Mouse (Mus musculus) hindbrain, embryonic 16.5 days (tissue): ENCODE results near the gene Gm45062. TPM values are rescaled to one million over a fixed set of nuclear protein-coding genes. Genes with fewer than 3 reads are reported as not detected.

Experiments
- ATAC-seq: fragments of 200-750 bp; cut with Nextera tagmentation; 2 replicates; pipeline ENCODE4 v1.8.0; 2017; ENCODE audit warnings: moderate TSS enrichment, moderate library complexity
- H3K27ac ChIP-seq: fragments of 300-500 bp; sonication (generic); 2 replicates; pipeline ENCODE4 v1.5.1; 2014; ENCODE audit warnings: low read depth, mild to moderate bottlenecking, control low read depth, low read length, moderate library complexity
- H3K27me3 ChIP-seq: fragments of 300-500 bp; sonication (generic); replicated peaks from 2 replicates; pipeline ENCODE4 v1.6.1; 2014; ENCODE audit warnings: low read length; ENCODE audit not compliant: control insufficient read depth, insufficient read depth
- H3K36me3 ChIP-seq: fragments of 300-500 bp; sonication (generic); 2 replicates; pipeline ENCODE4 v1.6.1; 2014; ENCODE audit warnings: mild to moderate bottlenecking, low read length, moderate library complexity, mixed read lengths; ENCODE audit not compliant: control insufficient read depth, insufficient read depth
- H3K4me1 ChIP-seq: fragments of 300-500 bp; sonication (generic); 2 replicates; pipeline ENCODE4 v1.6.1; 2014; ENCODE audit warnings: low read depth, low read length; ENCODE audit not compliant: control insufficient read depth, insufficient read depth
- H3K4me2 ChIP-seq: fragments of 300-500 bp; sonication (generic); 2 replicates; pipeline ENCODE4 v1.6.1; 2014; ENCODE audit warnings: mild to moderate bottlenecking, low read length, control low read depth, moderate library complexity
- H3K4me3 ChIP-seq: fragments of 300-500 bp; sonication (generic); 2 replicates; pipeline ENCODE4 v1.5.1; 2014; ENCODE audit warnings: mild to moderate bottlenecking, low read length, control low read depth, moderate library complexity
- H3K9ac ChIP-seq: fragments of 300-500 bp; sonication (generic); 2 replicates; pipeline ENCODE4 v1.6.1; 2014; ENCODE audit warnings: low read depth, mild to moderate bottlenecking, control low read depth, low read length, moderate library complexity
- H3K9me3 ChIP-seq: fragments of 300-500 bp; sonication (generic); 2 replicates; pipeline ENCODE4 v1.6.1; 2014; ENCODE audit warnings: mild to moderate bottlenecking, low read length, moderate library complexity; ENCODE audit not compliant: control insufficient read depth
- WGBS: fragments of 180-500 bp; shearing (Covaris S2); extraction: QIAGEN DNeasy Blood & Tissue Kit; methylation state at CpG from one replicate; pipeline ENCODE4 v1.1.7; 2014; 5-methylcytosine and 5-hydroxymethylcytosine counted together
- polyA plus RNA-seq: library from polyadenylated mRNA; unstranded; fragments of >200 nt; fragmentation: Nextera tagmentation; extraction: Ambion mirVana; gene quantifications from 2 replicates; pipeline ENCODE4 v1.2.1, GENCODE M21; 2015

The Gm45062 gene
- polyA plus RNA-seq, 1 experiment from 2014 or later, result 11.1 TPM

DNA sequence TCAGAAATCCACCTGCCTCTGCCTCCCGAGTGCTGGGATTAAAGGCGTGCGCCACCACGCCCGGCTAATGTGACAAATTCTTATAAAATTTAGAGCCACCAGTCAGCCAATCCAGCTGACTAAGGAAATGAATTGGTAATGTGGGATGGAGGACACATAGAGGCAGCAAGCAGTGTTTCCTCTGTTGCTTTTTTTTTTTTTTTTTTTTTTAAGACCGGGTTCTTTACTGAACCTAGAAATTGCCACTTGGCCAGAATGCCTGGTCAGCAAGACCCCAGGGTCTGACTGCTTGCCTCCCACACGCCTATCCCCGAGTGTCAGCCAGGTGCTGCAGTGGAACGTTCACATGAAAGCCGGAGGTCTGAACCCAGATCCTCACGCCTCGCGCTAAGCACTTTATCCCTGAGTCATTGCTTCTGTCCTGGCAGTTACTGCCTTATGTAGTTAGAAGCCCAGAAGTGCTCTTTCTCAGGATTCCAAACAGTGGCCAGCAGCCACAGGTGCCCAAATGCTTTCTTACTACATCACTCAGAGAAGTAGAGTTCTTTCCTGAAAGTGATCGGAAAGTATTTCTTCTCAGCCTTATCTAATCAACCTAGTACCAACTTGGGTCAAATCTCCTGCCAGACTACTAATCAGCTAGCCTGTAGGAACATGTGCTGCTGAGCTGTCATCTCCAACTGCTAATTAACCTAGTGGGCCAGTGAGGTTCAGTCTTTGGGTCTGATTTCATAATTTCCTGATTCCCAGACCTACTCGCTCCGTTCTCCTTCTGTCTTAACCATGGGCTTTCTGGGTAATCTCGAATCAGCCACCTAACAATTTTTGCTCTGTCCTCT is 225.4 kb downstream of the Gm45062 start:
- Histone ChIP-seq H3K4me3 (no peak overlapping the region), H3K27me3 (no peaks in the 10 kb centered on the region), H3K36me3 (no peaks in the 10 kb centered on the region), H3K4me2 (no peak overlapping the region), H3K9ac (no peak overlapping the region), H3K9me3 (no peaks in the 10 kb centered on the region), H3K4me1 (no peaks in the 10 kb centered on the region), H3K27ac (no peak overlapping the region)
- 0 out of 2 replicates have a peak, but pooled peaks have one; percentile 30 for ATAC-seq
- WGBS, result 91% methylated on average over 17 of the region's 17 CpGs

GRCm38 (mm10) chr6:8485414-8486175 is 226.3 kb downstream of the Gm45062 start:
- no peak overlapping the region for H3K9ac ChIP-seq
- no peak overlapping the region for H3K27ac ChIP-seq
- no peaks in the 10 kb centered on the region for H3K27me3 ChIP-seq
- H3K9me3 ChIP-seq, result no peaks in the 10 kb centered on the region
- H3K4me1 ChIP-seq, result no peaks in the 10 kb centered on the region
- WGBS, result 87% methylated on average over 16 of the region's 16 CpGs
- H3K36me3 ChIP-seq, result no peaks in the 10 kb centered on the region
- no peak overlapping the region for H3K4me3 ChIP-seq
- ATAC-seq, result no peak
- no peak overlapping the region for H3K4me2 ChIP-seq

GRCm38 (mm10) chr6:8486391-8487043 is 227.3 kb downstream of the Gm45062 start:
- ATAC-seq, result 0 out of 2 replicates have a peak, but pooled peaks have one; percentile 24
- H3K36me3 ChIP-seq, result no peaks in the 10 kb centered on the region
- no peak overlapping the region for H3K4me2 ChIP-seq
- no peak overlapping the region for H3K27ac ChIP-seq
- no peaks in the 10 kb centered on the region for H3K4me1 ChIP-seq
- H3K27me3 ChIP-seq, result no peaks in the 10 kb centered on the region
- no peak overlapping the region for H3K9ac ChIP-seq
- 75% methylated on average over 17 of the region's 17 CpGs for WGBS
- H3K9me3 ChIP-seq, result no peaks in the 10 kb centered on the region
- H3K4me3 ChIP-seq, result no peak overlapping the region

DNA sequence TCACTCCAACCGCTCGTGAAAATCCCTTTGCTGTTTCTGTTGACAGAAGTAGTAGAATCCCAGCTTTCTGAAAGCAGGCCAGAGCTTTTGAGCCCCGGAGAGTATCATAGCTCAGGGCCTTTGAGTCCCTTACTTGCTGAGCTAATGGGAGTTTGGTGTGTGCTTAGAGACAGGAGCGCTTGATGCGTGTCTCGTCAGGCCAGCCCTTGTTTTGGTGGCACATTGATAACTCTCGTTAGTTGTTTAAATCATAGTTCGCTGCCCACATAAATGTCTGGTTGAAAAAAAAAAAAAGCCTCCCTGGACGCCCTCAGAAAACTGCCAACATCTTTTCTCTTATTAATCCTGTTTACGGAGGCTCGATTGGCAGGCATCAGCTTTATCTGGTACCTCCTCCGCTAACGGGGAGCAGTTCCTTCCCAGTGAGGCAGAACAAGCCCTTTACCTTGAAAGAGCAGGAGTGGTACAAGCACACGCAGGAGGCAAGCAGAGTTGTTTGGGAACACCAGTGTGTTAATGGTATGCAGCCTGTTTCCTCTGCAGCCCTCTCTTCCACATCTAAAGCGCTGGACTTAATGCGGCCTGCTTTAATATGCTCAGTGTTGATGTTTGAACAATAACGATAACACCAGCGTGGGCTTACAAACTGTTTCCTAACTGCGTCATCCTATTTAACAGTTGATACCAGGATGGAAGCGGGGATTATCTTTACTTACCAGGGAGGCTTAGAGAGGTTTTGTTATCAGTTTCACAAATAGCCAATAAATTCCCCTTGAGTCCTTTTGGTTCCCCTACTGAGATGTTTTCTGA is 228.0 kb downstream of the Gm45062 start:
- H3K4me2 ChIP-seq, result no peak overlapping the region
- 52% methylated on average over 20 of the region's 20 CpGs for WGBS
- H3K9ac ChIP-seq, result no peak overlapping the region
- ATAC-seq, result 0 out of 2 replicates have a peak, but pooled peaks have one; percentile 52
- no peak overlapping the region for H3K27ac ChIP-seq
- no peak overlapping the region for H3K4me3 ChIP-seq
- no peaks in the 10 kb centered on the region for H3K9me3 ChIP-seq
- H3K4me1 ChIP-seq, result no peaks in the 10 kb centered on the region
- no peaks in the 10 kb centered on the region for H3K27me3 ChIP-seq
- no peaks in the 10 kb centered on the region for H3K36me3 ChIP-seq

GRCm38 (mm10) chr6:8488249-8488648 is 229.0 kb downstream of the Gm45062 start:
- no peaks in the 10 kb centered on the region for H3K4me1 ChIP-seq
- H3K9me3 ChIP-seq, result no peaks in the 10 kb centered on the region
- no peaks in the 10 kb centered on the region for H3K36me3 ChIP-seq
- H3K4me3 ChIP-seq, result no peak overlapping the region
- ATAC-seq, result no peak
- 68% methylated on average over 5 of the region's 5 CpGs for WGBS
- H3K27ac ChIP-seq, result no peak overlapping the region
- no peak overlapping the region for H3K9ac ChIP-seq
- no peaks in the 10 kb centered on the region for H3K27me3 ChIP-seq
- no peak overlapping the region for H3K4me2 ChIP-seq

DNA sequence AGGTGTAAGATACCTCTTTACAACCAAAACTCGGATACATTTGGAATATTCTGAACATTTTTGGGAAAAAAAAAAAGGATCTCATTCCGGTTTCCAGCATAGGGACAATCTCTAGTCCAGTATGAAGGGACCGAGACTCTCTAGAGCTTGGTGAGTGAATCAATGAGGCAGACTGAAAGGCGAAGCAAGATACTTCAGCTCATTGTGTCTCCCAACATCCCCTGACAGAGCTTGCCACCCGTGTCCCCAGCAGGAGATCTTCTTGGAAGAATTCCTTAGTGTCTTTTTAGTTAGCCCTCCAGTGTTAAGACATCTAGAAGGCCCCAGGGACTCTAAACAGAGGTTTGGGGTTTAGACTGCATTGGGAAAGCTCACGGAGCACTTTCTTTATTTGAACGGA is 230.0 kb downstream of the Gm45062 start:
- 74% methylated on average over 7 of the region's 7 CpGs for WGBS

GRCm38 (mm10) chr6:8489938-8490585 is 230.8 kb downstream of the Gm45062 start:
- no peaks in the 10 kb centered on the region for H3K4me1 ChIP-seq
- ATAC-seq, result no peak
- H3K4me2 ChIP-seq, result no peak overlapping the region
- H3K4me3 ChIP-seq, result no peak overlapping the region
- no peak overlapping the region for H3K9ac ChIP-seq
- WGBS, result 82% methylated on average over 1 of the region's 1 CpGs
- no peaks in the 10 kb centered on the region for H3K36me3 ChIP-seq
- no peaks in the 10 kb centered on the region for H3K9me3 ChIP-seq
- no peaks in the 10 kb centered on the region for H3K27me3 ChIP-seq
- no peak overlapping the region for H3K27ac ChIP-seq

More for the DNA sequence above, 230.0 kb downstream of the Gm45062 start:
- ATAC-seq, result no peak
- Histone ChIP-seq H3K4me1 (no peaks in the 10 kb centered on the region), H3K9ac (no peak overlapping the region), H3K9me3 (no peaks in the 10 kb centered on the region), H3K4me2 (no peak overlapping the region), H3K27me3 (no peaks in the 10 kb centered on the region), H3K4me3 (no peak overlapping the region), H3K36me3 (no peaks in the 10 kb centered on the region), H3K27ac (no peak overlapping the region)

DNA sequence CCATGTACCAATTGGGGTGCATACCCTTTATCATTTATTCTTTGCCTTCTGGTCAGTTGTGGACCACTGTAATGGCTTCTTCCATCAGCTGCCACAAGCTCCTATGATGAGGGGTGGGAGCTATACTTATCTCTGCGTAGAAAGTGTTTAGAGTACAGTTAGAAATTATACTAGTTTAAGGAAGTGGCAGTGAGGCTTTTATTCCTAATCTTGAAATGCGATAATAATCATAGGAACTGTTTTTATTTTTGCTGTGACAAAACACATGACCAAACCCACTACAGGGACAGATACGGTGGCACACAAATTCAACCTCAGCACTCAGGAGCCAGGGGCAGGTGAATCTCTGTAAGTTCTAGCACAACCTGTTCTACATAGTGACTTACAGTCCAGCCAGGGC is 233.0 kb downstream of the Gm45062 start:
- H3K4me1 ChIP-seq, result no peaks in the 10 kb centered on the region
- no peak overlapping the region for H3K4me3 ChIP-seq
- no peak overlapping the region for H3K4me2 ChIP-seq
- H3K9ac ChIP-seq, result no peak overlapping the region
- no peak overlapping the region for H3K27ac ChIP-seq
- 95% methylated on average over 3 of the region's 3 CpGs for WGBS
- H3K36me3 ChIP-seq, result no peaks in the 10 kb centered on the region
- no peaks in the 10 kb centered on the region for H3K9me3 ChIP-seq
- no peaks in the 10 kb centered on the region for H3K27me3 ChIP-seq
- ATAC-seq, result no peak
